Mouse (Mus musculus) thymus, postnatal 0 days (tissue): Measurements from ENCODE around the gene Prss29. TPM values are rescaled to one million over a fixed set of nuclear protein-coding genes. Genes with fewer than 3 reads are reported as not detected.

Experiments
- DNase-seq: peaks from one replicate; pipeline ENCODE4 v3.0.0-alpha.2; 2015; ENCODE audit warnings: low spot score
- polyA plus RNA-seq: library from polyadenylated mRNA; unstranded; fragments of >200 nt; fragmentation: Nextera tagmentation; extraction: Ambion mirVana; gene quantifications from 2 replicates; pipeline ENCODE4 v1.2.1, GENCODE M21; 2015

The Prss29 gene
- polyA plus RNA-seq = 1.6 and 1.9 TPM in 2 replicates

DNA sequence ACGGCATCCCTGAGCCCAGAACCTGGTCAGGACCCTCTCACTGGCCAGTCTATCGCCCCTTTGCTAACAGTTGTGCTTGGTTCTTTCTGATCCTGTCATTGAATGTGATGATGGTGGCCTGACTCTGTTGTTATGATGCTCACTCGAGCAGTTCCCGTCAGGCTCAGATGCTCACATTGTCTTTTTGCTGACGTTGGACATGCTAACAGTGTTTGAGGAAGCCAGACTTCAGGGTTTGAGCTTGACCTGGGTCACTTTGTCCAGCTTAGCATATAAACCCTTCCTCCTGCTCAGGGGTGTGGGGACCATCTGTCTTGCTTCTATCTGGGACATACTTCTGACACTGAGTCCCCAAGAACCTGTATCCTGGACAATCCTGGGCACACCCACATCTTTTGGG lies at the start of gene Prss29:
TSS of gene Prss29 (plus strand) at position 301 of the 400 bp plus-strand sequence.
- DNase-seq = no peak

GRCm38 (mm10) chr17:25270795-25271335 lies 47.6 kb upstream of the Prss29 start:
- DNase-seq = no peak

GRCm38 (mm10) chr17:25272326-25272725 lies 46.1 kb upstream of the Prss29 start:
- DNase-seq = no peak

GRCm38 (mm10) chr17:25272951-25273705 lies 45.3 kb upstream of the Prss29 start:
- DNase-seq = peak; percentile 89

DNA sequence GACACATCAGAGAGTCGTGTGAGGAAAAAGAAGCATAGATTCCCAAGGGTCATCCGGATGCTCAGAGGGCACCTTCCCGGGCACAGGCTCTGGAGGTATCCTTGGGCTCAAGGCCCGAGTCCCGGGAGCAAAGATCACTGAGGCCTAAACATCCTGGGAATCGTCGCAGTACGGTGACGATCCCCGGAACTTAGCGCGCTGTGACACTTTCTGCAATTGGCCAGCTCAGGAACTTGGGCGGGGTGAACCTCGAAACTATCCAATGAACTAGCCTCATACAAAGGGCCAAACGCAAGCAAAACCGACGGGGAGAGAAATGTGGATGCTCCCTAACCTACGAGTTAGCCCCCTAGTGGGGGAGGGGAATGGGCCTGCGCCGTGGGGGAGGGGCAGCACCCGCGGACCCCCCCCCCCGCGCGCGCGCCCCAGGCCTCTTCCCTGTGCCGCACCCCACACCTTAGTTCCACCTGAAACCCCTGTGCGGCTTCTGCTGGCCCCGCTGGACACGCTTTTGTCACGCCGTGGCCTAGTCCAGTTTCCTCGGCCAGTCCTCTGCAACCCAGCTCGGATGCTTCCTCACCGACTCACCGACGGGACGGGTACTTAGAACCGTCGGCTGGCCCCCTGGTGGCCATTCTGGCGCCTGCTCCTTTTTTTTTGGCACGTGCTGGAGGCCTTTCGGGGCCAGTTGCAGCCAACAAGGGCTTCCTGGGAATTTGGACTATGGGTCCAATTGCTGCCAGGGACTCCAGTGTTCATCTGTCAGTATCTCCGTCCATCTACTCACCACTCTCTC lies 44.5 kb upstream of the Prss29 start:
- peak; percentile 99 for DNase-seq

DNA sequence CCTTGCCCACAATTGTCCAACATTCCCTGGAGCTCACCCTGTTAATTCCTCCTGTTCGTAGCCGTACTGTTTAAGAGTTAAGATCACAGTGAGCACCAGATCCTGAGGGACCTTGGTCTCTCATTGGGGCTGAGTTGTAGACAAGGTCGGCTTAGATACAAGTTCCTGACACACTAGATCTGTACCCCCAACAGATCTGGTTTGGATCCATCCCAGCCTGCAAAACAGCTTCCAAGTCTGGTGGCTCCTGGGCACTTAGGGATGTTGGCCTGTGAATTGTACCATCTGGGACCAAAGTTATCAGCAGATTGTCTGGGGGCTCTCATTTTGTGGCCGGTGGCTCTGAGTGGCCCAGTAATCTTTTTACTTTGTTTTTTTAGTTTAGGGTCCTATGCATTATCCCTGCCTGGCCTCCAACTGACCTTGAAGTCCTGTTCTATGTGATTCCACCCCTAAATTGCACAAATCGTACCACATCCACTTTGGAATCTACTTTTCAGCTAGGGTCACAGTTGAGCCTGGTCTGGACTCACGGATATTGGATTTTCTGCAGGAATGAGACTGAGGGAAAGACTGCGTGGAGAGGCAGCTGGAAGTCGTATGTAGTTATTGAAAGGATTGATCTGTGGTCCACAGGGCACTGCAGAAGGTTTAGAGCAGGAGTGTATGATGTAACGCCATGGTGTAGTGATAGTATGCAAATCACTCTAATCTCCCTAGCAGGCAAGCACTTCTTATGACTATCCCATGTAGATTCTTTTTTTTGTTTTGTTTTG lies 43.7 kb upstream of the Prss29 start, which contains the start of gene Ube2i:
TSS of gene Ube2i (minus strand) at position 52 of the 776 bp plus-strand sequence.
- no peak for DNase-seq

DNA sequence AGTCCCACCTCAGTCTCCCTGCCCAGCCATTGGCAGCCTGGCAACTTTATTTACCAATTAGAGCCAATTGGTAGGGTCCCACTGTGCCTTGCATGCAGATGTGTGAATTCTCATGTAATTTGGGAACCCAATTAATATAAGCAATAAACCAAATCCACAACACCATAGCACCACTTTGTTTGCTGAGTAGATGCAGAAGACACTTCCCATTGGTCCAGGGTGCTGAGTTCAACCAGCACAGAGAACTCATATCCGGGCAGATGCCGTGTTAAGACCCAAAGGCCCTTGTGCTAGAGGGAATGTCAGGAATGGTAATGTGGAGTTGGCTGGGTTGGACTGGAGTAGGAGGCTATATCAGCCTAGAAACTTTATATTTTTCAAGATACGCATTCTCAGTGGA lies 42.6 kb upstream of the Prss29 start:
- DNase-seq = no peak

DNA sequence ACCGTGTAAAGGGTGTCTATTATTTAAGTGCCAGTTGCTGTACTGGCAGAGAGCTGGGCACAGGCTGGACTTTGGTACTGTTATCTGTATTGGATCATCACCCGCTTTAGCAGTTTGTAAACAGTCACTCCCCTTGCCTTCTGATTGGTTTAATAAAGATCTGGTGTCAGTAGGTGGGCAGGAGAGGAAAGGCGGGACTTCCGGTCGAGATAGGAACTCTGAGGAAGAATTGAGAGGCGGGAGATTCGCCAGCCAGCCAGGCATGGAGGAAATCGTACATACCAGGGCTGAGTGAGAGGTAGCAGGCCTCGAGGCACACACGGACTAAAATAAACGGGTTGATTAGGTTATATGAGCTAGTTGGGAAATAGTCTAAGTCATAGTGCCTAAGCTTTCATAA lies 36.3 kb upstream of the Prss29 start:
- DNase-seq = peak; percentile 27

DNA sequence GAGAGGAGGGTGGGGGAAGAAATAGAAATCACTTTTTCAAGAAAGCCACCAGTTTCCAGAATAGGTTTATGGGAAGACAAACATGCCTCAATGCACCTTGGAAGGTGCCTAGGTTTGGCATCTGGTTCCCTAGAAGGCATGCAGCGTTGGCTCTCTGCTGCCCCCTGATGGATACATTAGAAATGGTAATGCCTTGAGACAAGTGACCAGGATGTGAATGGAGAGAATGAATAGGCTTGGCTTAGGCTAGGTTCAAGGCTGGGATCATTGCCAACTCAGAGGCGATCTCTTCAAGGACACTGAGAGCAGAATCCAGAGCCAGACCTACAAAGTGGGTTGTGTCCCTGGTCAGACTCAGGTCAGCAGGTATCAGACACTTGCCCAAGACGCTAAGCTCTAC lies 33.4 kb upstream of the Prss29 start:
- peak; percentile 75 for DNase-seq

DNA sequence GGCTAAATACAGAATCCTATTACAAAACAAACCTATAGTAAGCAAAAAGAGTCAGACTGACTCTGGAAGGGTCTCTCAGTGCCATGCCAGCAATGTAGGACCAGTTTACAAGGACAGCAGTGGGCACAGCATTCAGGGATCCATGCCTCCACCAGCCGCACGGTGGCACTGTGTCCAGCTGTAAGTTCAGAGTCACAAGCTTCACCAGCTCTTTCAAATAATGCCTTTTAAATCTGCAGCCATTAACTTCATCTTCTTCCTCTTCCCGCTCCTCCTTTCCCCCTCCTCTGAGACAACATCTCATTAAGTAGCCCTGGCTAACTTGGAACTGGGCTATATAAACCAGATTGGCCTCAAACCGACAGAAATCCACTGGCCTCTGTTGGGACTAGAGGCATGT lies 29.6 kb upstream of the Prss29 start:
- peak; percentile 51 for DNase-seq

- DNase-seq = no peak
Measured at GRCm38 (mm10) chr17:25290411-25290810, 28.0 kb upstream of the Prss29 start.

GRCm38 (mm10) chr17:25293495-25293894 lies 25.0 kb upstream of the Prss29 start:
- DNase-seq = no peak

- no peak for DNase-seq
Measured at GRCm38 (mm10) chr17:25294111-25294510, 24.3 kb upstream of the Prss29 start.

DNA sequence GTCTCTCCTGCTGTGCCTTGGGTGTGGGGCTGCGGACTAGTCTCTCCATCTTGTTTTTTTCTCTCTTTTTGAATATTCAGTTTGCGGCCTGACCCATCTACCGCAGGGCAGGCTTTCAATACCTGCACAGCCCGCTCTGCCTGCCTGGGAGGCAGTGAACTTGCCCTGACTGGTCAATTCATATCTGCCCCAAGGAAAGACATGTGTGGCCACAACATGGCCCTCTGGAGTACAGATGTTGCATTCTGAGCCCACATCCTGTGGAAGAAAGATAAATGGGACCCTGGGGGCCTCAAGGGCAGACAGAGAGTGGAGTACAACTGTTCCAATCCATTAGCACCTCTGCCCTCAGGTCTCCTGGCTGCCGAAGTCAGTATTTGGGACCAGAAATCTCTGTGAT lies 20.4 kb upstream of the Prss29 start, which contains the start of gene Prss34:
TSS of gene Prss34 (plus strand) at position 301 of the 400 bp plus-strand sequence.
- no peak for DNase-seq

GRCm38 (mm10) chr17:25308346-25308745 lies 10.1 kb upstream of the Prss29 start, which contains the start of gene Prss28:
Gene Prss28, plus strand, starts transcription at chr17:25308646.
- no peak for DNase-seq

DNA sequence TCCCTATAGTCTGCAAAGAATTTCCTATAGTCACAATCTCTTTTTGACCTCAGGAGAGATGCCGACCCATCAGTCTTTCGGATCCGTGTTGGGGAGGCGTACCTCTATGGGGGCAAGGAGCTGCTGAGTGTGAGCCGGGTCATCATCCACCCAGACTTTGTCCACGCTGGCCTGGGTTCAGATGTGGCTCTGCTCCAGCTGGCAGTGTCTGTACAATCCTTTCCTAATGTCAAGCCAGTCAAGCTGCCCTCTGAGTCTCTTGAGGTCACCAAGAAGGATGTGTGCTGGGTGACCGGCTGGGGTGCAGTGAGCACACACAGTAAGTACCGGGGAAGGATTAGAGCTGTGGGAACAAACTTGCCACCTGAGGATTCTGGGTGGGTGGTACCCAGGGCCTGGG lies 2.4 kb downstream of the Prss29 start:
- no peak for DNase-seq

- DNase-seq = no peak
Measured at GRCm38 (mm10) chr17:25322930-25323329, 4.5 kb downstream of the Prss29 start.

DNA sequence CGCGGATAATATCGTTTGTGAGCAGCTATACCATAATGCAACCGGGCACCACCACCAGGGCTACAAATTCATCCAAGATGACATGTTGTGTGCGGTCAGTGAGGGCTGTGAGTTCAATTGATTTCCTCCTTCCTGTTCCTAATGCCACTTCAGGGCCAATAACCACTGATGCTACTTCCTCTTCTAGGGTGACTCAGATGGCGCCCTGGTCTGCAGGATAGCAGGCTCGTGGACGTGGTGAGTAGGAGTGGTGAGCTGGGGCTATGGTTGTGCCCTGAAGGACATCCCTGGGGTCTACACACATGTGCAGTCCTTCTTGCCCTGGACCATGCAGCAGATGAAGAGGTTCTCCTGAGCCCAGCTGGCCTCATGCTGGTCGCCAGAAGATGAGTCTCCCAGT lies 13.9 kb downstream of the Prss29 start:
- no peak for DNase-seq

- DNase-seq = peak; percentile 62
Measured at GRCm38 (mm10) chr17:25333943-25334342, 15.5 kb downstream of the Prss29 start.

DNA sequence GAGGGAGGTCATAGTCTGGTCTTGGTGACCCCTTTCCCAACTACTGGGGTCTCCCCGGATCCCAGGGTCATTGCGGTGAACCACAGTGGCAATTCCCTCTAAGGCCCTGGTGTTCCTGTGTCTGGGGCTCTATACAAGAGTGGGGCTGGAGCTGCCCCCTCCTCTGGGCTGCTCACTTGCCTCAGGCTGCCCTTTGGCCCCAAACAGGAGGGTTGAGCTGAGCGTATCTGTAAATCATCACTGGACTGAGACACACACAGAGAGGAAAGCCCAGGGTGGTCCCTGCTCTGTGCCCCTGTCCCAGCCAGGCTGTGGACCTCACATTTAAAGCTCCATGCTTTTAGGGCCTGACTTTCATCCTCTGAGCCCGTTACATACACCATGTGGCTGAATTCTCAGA lies 19.8 kb downstream of the Prss29 start:
- DNase-seq = no peak

GRCm38 (mm10) chr17:25340003-25340402 lies 21.5 kb downstream of the Prss29 start:
- no peak for DNase-seq
